Mouse (Mus musculus): ENCODE measurements around the gene Gm3005. TPM values are rescaled to one million over a fixed set of nuclear protein-coding genes. Genes with fewer than 3 reads are reported as not detected.
"Not testable (repeated sequence)": the region's sequence is repeated elsewhere in the genome, so short reads cannot be mapped to it uniquely, and the experiment has no call there.

Gm3005 gene
- 5.6 and 5.7 TPM in 2 replicates for polyA plus RNA-seq (2015; fragmentation: Nextera tagmentation; extraction: Ambion mirVana)

GRCm38 (mm10) chr14:3427803-3428202, at the start of gene Gm3005:
Gm3005 (plus strand) TSS chr14:3428103.
- H3K36me3 ChIP-seq; H3K27me3 ChIP-seq; ATAC-seq; H3K4me2 ChIP-seq (replicated peaks); H3K9me3 ChIP-seq; H3K27ac ChIP-seq; H3K4me1 ChIP-seq (replicated peaks); H3K4me3 ChIP-seq (replicated peaks); H3K9ac ChIP-seq (replicated peaks): not testable (repeated sequence)
- WGBS, result no CpG with 5 or more reads among the region's 2 CpGs

DNA sequence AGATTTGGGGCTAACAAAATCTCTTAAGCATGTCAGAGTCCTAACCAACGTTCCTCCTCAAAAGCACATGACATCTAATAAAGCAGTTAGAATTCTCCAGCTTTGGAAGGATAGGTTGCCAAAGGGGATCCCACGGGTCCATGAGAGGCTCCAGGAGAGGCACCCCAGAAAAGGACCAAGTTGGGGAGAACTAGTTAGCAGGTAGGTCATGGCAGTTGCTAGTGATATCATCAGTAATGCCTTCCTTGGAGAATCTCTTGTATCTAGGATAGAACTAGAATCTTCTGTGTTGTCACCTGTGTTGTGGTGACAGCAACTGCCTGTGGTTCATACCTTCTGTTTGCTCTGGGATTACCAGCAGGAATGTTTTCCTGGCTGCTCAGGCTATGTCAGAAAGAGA, 33.1 kb upstream of the Gm3005 start, which contains the start of gene Gm10413:
Gene Gm10413, plus strand, starts transcription at position 301 of the 400 bp plus-strand sequence.
- not testable (repeated sequence) for H3K4me3 ChIP-seq (replicated peaks); H3K36me3 ChIP-seq; ATAC-seq; H3K4me2 ChIP-seq (replicated peaks); H3K9me3 ChIP-seq; H3K4me1 ChIP-seq (replicated peaks); H3K27ac ChIP-seq; H3K27me3 ChIP-seq; H3K9ac ChIP-seq (replicated peaks)
- no CpG with 5 or more reads among the region's 2 CpGs for WGBS

GRCm38 (mm10) chr14:3412314-3412713, 15.6 kb upstream of the Gm3005 start, which contains the start of gene Gm10409:
Gm10409 (plus strand) TSS chr14:3412614.
- WGBS, result no CpG with 5 or more reads among the region's 32 CpGs

GRCm38 (mm10) chr14:3449079-3449478, 21.2 kb downstream of the Gm3005 start, which contains the start of gene Gm10408:
Gm10408 (plus strand) TSS chr14:3449379.
- H3K4me3 ChIP-seq (replicated peaks); H3K27ac ChIP-seq; H3K36me3 ChIP-seq; H3K4me2 ChIP-seq (replicated peaks); H3K4me1 ChIP-seq (replicated peaks); H3K9ac ChIP-seq (replicated peaks); ATAC-seq; H3K27me3 ChIP-seq; H3K9me3 ChIP-seq: not testable (repeated sequence)
- WGBS, result no CpG with 5 or more reads among the region's 3 CpGs

More at GRCm38 (mm10) chr14:3412314-3412713, 15.6 kb upstream of the Gm3005 start, which contains the start of gene Gm10409:
- H3K9me3 ChIP-seq; H3K4me1 ChIP-seq (replicated peaks); ATAC-seq; H3K27me3 ChIP-seq; H3K27ac ChIP-seq; H3K4me2 ChIP-seq (replicated peaks); H3K4me3 ChIP-seq (replicated peaks); H3K36me3 ChIP-seq; H3K9ac ChIP-seq (replicated peaks): not testable (repeated sequence)

GRCm38 (mm10) chr14:3634212-3634611, 206.3 kb downstream of the Gm3005 start, which contains the start of gene Gm3012:
Gm3012 (plus strand) TSS chr14:3634512.
- not testable (repeated sequence) for H3K4me3 ChIP-seq (replicated peaks); H3K9ac ChIP-seq (replicated peaks)
- no CpG with 5 or more reads among the region's 2 CpGs for WGBS

More at GRCm38 (mm10) chr14:3634212-3634611, 206.3 kb downstream of the Gm3005 start, which contains the start of gene Gm3012:
- not testable (repeated sequence) for H3K4me2 ChIP-seq (replicated peaks); H3K4me1 ChIP-seq (replicated peaks); H3K36me3 ChIP-seq; H3K27ac ChIP-seq; H3K9me3 ChIP-seq; H3K27me3 ChIP-seq; ATAC-seq

Other genes with a start within 250 kb of the Gm3005 start
- 0.32 TPM in 1 of 2 replicates, not detected in the other for gene Gm5795, start 239.8 kb upstream of the Gm3005 start, polyA plus RNA-seq (2015; fragmentation: Nextera tagmentation; extraction: Ambion mirVana)
- gene D830030K20Rik, start 219.6 kb upstream of the Gm3005 start, polyA plus RNA-seq (2015; fragmentation: Nextera tagmentation; extraction: Ambion mirVana), result 22.5 and 24.1 TPM in 2 replicates
- gene Gm2956, start 95.5 kb upstream of the Gm3005 start, polyA plus RNA-seq (2015; fragmentation: Nextera tagmentation; extraction: Ambion mirVana), result not detected in 2 replicates
- not detected in 2 replicates for gene Gm10413, start 33.0 kb upstream of the Gm3005 start, polyA plus RNA-seq (2015; fragmentation: Nextera tagmentation; extraction: Ambion mirVana)
- 9.0 and 12.1 TPM in 2 replicates for gene Gm10409, start 15.5 kb upstream of the Gm3005 start, polyA plus RNA-seq (2015; fragmentation: Nextera tagmentation; extraction: Ambion mirVana)
- gene Gm10408, start 21.3 kb downstream of the Gm3005 start, polyA plus RNA-seq (2015; fragmentation: Nextera tagmentation; extraction: Ambion mirVana), result not detected in 2 replicates
- gene Gm3012, start 206.4 kb downstream of the Gm3005 start, polyA plus RNA-seq (2015; fragmentation: Nextera tagmentation; extraction: Ambion mirVana), result not detected in 2 replicates
- 9.0 and 12.1 TPM in 2 replicates for gene Gm3020, start 223.9 kb downstream of the Gm3005 start, polyA plus RNA-seq (2015; fragmentation: Nextera tagmentation; extraction: Ambion mirVana)

Measured in midbrain, embryonic 13.5 days (tissue).